21 mouse cellular contexts compared by ENCODE assay signal in the genomic region with DNA sequence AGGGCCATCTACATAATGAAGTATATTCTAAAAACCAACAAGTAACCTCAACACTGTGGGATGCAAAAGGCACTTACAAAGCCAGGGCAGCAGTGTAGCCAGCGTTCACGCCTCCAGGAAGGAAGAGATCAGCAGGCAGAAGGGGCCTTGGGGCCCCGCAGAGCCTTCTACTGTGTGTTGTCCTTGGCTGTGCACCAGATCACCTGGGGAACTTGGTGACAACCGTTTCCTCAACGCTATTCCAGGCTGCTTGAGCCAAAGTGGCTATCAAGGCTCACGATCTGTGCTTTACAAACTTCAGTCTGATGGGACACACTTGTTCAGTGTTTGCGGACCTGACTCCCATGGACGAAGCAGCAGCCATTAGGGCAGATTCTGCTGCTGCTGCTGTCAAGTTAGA. TPM values are rescaled to one million over a fixed set of nuclear protein-coding genes. Genes with fewer than 3 reads are reported as not detected.
DNase-seq lines count a peak whose midpoint lies in the region; ATAC-seq and TF ChIP-seq lines count a peak whose summit lies in the region.
"Had no signal": no experiment of that assay in that cellular context is flagged by ENCODE, and none has a peak within 500 bp of the region (broad histone marks: within the 10 kb centered on the region; RNA-seq: fewer than 3 reads in every experiment).

No protein-coding gene starts in this region.

- no peak overlapping the region for H3K4me2 ChIP-seq in intestine, postnatal 0 days (replicated peaks; ENCODE audit: low read depth)
- no peak overlapping the region for H3K4me2 ChIP-seq in stomach, postnatal 0 days (replicated peaks; ENCODE audit: low read depth)
- H3K4me2 ChIP-seq in midbrain, embryonic 15.5 days, result no peak overlapping the region
- H3K4me2 ChIP-seq: forebrain, embryonic 15.5 days; hindbrain, embryonic 13.5 days; limb, embryonic 13.5 days; midbrain, embryonic 13.5 days had no signal

- H3K4me1 ChIP-seq in lung, adult 2 months (ENCODE audit: control insufficient read depth, insufficient read depth, low read length), result peaks cover 3% of the 10 kb centered on the region; the same call in 1 of the 2 replicates
- no peaks in the 10 kb centered on the region; the same call in 1 of the 2 replicates for H3K4me1 ChIP-seq in intestine, postnatal 0 days (replicated peaks; ENCODE audit: control insufficient read depth, insufficient read depth, low read length)
- no peaks in the 10 kb centered on the region for H3K4me1 ChIP-seq in stomach, postnatal 0 days (replicated peaks; ENCODE audit: control insufficient read depth, insufficient read depth)
- no peaks in the 10 kb centered on the region for H3K4me1 ChIP-seq in midbrain, embryonic 15.5 days
- H3K4me1 ChIP-seq: forebrain, embryonic 15.5 days; hindbrain, embryonic 13.5 days; midbrain, embryonic 13.5 days had no signal

- H3K9me3 ChIP-seq in intestine, postnatal 0 days (ENCODE audit: control insufficient read depth), result no peaks in the 10 kb centered on the region
- no peaks in the 10 kb centered on the region for H3K9me3 ChIP-seq in stomach, postnatal 0 days (ENCODE audit: control insufficient read depth, low read length)
- no peaks in the 10 kb centered on the region for H3K9me3 ChIP-seq in midbrain, embryonic 15.5 days
- H3K9me3 ChIP-seq: forebrain, embryonic 15.5 days; hindbrain, embryonic 13.5 days; limb, embryonic 13.5 days; midbrain, embryonic 13.5 days had no signal

- H3K27me3 ChIP-seq in intestine, postnatal 0 days (replicated peaks; ENCODE audit: control insufficient read depth, insufficient read depth, low read length), result no peaks in the 10 kb centered on the region
- H3K27me3 ChIP-seq in stomach, postnatal 0 days (ENCODE audit: control insufficient read depth, insufficient read depth, low read length), result no peaks in the 10 kb centered on the region
- no peaks in the 10 kb centered on the region for H3K27me3 ChIP-seq in midbrain, embryonic 15.5 days (replicated peaks)
- H3K27me3 ChIP-seq: forebrain, embryonic 15.5 days; hindbrain, embryonic 13.5 days; limb, embryonic 13.5 days; midbrain, embryonic 13.5 days had no signal

- 23% methylated on average over 8 of the region's 8 CpGs for WGBS in lung, adult 2 months
- WGBS in intestine, postnatal 0 days, result 27% methylated on average over 8 of the region's 8 CpGs
- 32% methylated on average over 8 of the region's 8 CpGs for WGBS in stomach, postnatal 0 days
- WGBS in midbrain, embryonic 15.5 days, result 77% methylated on average over 8 of the region's 8 CpGs

- no peak overlapping the region for H3K9ac ChIP-seq in intestine, postnatal 0 days (ENCODE audit: low read depth, low read length)
- no peak overlapping the region for H3K9ac ChIP-seq in stomach, postnatal 0 days (ENCODE audit: low read length)
- no peak overlapping the region for H3K9ac ChIP-seq in midbrain, embryonic 15.5 days
- H3K9ac ChIP-seq: forebrain, embryonic 15.5 days; hindbrain, embryonic 13.5 days; limb, embryonic 13.5 days; midbrain, embryonic 13.5 days had no signal

- TF ChIP-seq EP300 in stomach, postnatal 0 days (optimal IDR thresholded peaks at IDR 0.05), result no peak

- H3K27ac ChIP-seq in intestine, postnatal 0 days (ENCODE audit: low read depth, low read length), result no peak overlapping the region
- no peak overlapping the region for H3K27ac ChIP-seq in stomach, postnatal 0 days (replicated peaks)
- H3K27ac ChIP-seq in midbrain, embryonic 15.5 days, result no peak overlapping the region
- H3K27ac ChIP-seq: forebrain, embryonic 15.5 days; hindbrain, embryonic 13.5 days; left cerebral cortex, adult 2 months; limb, embryonic 13.5 days; midbrain, embryonic 13.5 days had no signal

- intact Hi-C loops in heart, postnatal 10 days (cut with DNase I), result no loop called here

- H3K36me3 ChIP-seq in intestine, postnatal 0 days (ENCODE audit: control insufficient read depth, insufficient read depth), result no peaks in the 10 kb centered on the region
- H3K36me3 ChIP-seq in stomach, postnatal 0 days (ENCODE audit: control insufficient read depth, insufficient read depth, low read length), result no peaks in the 10 kb centered on the region
- no peaks in the 10 kb centered on the region for H3K36me3 ChIP-seq in midbrain, embryonic 15.5 days (replicated peaks)
- H3K36me3 ChIP-seq: forebrain, embryonic 15.5 days; hindbrain, embryonic 13.5 days; limb, embryonic 13.5 days; midbrain, embryonic 13.5 days had no signal

- ATAC-seq in intestine, postnatal 0 days, result peak; percentile 70
- ATAC-seq in stomach, postnatal 0 days (ENCODE audit: low FRiP score, low TSS enrichment), result peak; percentile 74; the same call in 1 of the 2 replicates
- ATAC-seq in midbrain, embryonic 15.5 days (replicated peaks), result no peak
- ATAC-seq: forebrain, embryonic 15.5 days; midbrain, embryonic 13.5 days had no signal

- peak; percentile 55 for DNase-seq in heart, adult 11 months
- DNase-seq in heart, postnatal 10 days, result no peak
- peak; percentile 49 to 70 for DNase-seq in lung, adult 18-20 months
- no peak for DNase-seq in lung, adult 2 months
- peak; percentile 71 for DNase-seq in stomach, postnatal 0 days (ENCODE audit: low spot score)
- DNase-seq in frontal cortex, postnatal 14 days (ENCODE audit: low spot score in 2 of 2), result no peak
- DNase-seq: adrenal gland, postnatal 10 days; B cell, adult 2 months; cerebellum, adult 9-11 months; gastrocnemius, postnatal 14 days; kidney, adult 2 months; thymus, adult 2 months had no signal

- no peak for TF ChIP-seq CTCF in lung, adult 2 months (IDR thresholded peaks at IDR 0.05; ENCODE audit: insufficient read depth, low read length)
- no peak for TF ChIP-seq CTCF in intestine, postnatal 0 days (IDR thresholded peaks at IDR 0.05; ENCODE audit: low read depth)
- TF ChIP-seq CTCF in stomach, postnatal 0 days (IDR thresholded peaks at IDR 0.05; ENCODE audit: low read depth), result no peak

- no peak overlapping the region for H3K4me3 ChIP-seq in lung, adult 2 months (replicated peaks; ENCODE audit: extremely low read depth, low read depth, low read length)
- no peak overlapping the region for H3K4me3 ChIP-seq in intestine, postnatal 0 days (ENCODE audit: low read depth, low read length)
- no peak overlapping the region for H3K4me3 ChIP-seq in stomach, postnatal 0 days (ENCODE audit: low read depth, low read length)
- no peak overlapping the region for H3K4me3 ChIP-seq in midbrain, embryonic 15.5 days
- H3K4me3 ChIP-seq: forebrain, embryonic 15.5 days; hindbrain, embryonic 13.5 days; left cerebral cortex, adult 2 months; limb, embryonic 13.5 days; midbrain, embryonic 13.5 days had no signal

- TF ChIP-seq POLR2A in lung, adult 2 months (IDR thresholded peaks at IDR 0.05; ENCODE audit: borderline replicate concordance, extremely low read depth, low read depth, low read length), result no peak

RNA-seq across cellular contexts. Expression of gene Ect2l, which starts 19.0 kb away (rescaled TPM):
- total RNA-seq in heart, postnatal 10 days (2021), result not detected
- 0.92 and 1.5 TPM in 2 replicates for polyA plus RNA-seq in lung, adult 2 months (2012; rRNA removed)
- polyA plus RNA-seq in intestine, postnatal 0 days (2015; fragmentation: Nextera tagmentation; extraction: Ambion mirVana), result 0.24 and 0.35 TPM in 2 replicates
- 0.21 and 0.51 TPM in 2 replicates for polyA plus RNA-seq in stomach, postnatal 0 days (2015; fragmentation: Nextera tagmentation; extraction: Ambion mirVana)
- 0.26 TPM in 1 of 2 replicates, not detected in the other for polyA plus RNA-seq in midbrain, embryonic 15.5 days (2015; fragmentation: Nextera tagmentation; extraction: Ambion mirVana)
- total RNA-seq: adrenal gland, postnatal 10 days; ES-E14 had no signal
- polyA plus RNA-seq: kidney, adult 2 months; liver, embryonic 16.5 days had no signal

RNA-seq across cellular contexts. Expression of gene Ccdc28a, which starts 43.1 kb away (rescaled TPM):
- total RNA-seq in heart, postnatal 10 days (2021), result 1 to 10 TPM; 6.4 to 6.7 TPM
- 13.7 and 19.2 TPM in 2 replicates for polyA plus RNA-seq in lung, adult 2 months (2012; rRNA removed)
- polyA plus RNA-seq in intestine, postnatal 0 days (2015; fragmentation: Nextera tagmentation; extraction: Ambion mirVana), result 36.6 and 37.5 TPM in 2 replicates
- polyA plus RNA-seq in stomach, postnatal 0 days (2015; fragmentation: Nextera tagmentation; extraction: Ambion mirVana), result 13.8 and 14.8 TPM in 2 replicates
- polyA plus RNA-seq in midbrain, embryonic 15.5 days (2015; fragmentation: Nextera tagmentation; extraction: Ambion mirVana), result 6.8 and 7.7 TPM in 2 replicates

Comparison
In these comparisons a context has a peak if more than half of its experiments do, and no peak if none do; other contexts are left out.
1. DNase-seq: peak in heart, adult 11 months (single experiment), lung, adult 18-20 months (2 of 2) and stomach, postnatal 0 days (single experiment); none in heart, postnatal 10 days (0 of 2), lung, adult 2 months (single experiment) and frontal cortex, postnatal 14 days (0 of 2).